Mouse (Mus musculus): ENCODE measurements around the gene Nlgn1. TPM values are rescaled to one million over a fixed set of nuclear protein-coding genes. Genes with fewer than 3 reads are reported as not detected.

The Nlgn1 gene
- polyA plus RNA-seq, 1 experiment from 2014 or later, result 0.93 TPM

- no peaks in the 10 kb centered on the region for H3K36me3 ChIP-seq (ENCODE audit: insufficient read depth, low read length)
- H3K9me3 ChIP-seq (replicated peaks; ENCODE audit: low read length), result no peaks in the 10 kb centered on the region
Observed at GRCm38 (mm10) chr3:25442617-25443016, 889.6 kb downstream of the Nlgn1 start.

GRCm38 (mm10) chr3:25426931-25427330, 905.3 kb downstream of the Nlgn1 start:
- ATAC-seq (replicated peaks; ENCODE audit: low FRiP score, low read depth), result no peak
- Histone ChIP-seq H3K9ac (ENCODE audit: low read depth, low read length) (no peak overlapping the region), H3K36me3 (ENCODE audit: insufficient read depth, low read length) (no peaks in the 10 kb centered on the region), H3K9me3 (replicated peaks; ENCODE audit: low read length) (no peaks in the 10 kb centered on the region), H3K4me1 (replicated peaks; ENCODE audit: insufficient read depth, low read length) (no peaks in the 10 kb centered on the region), H3K27ac (no peak overlapping the region), H3K4me2 (ENCODE audit: low read length) (no peak overlapping the region), H3K27me3 (ENCODE audit: insufficient read depth, low read length) (no peaks in the 10 kb centered on the region), H3K4me3 (replicated peaks; ENCODE audit: low read depth, low read length) (no peak overlapping the region)
- DNase-seq (ENCODE audit: low spot score), result peak; percentile 11
- TF ChIP-seq CTCF (IDR thresholded peaks at IDR 0.05; ENCODE audit: low read depth), result no peak

More at GRCm38 (mm10) chr3:25442617-25443016, 889.6 kb downstream of the Nlgn1 start:
- no peak overlapping the region for H3K4me3 ChIP-seq (replicated peaks; ENCODE audit: low read depth, low read length)
- WGBS, result 91% methylated on average over 1 of the region's 1 CpGs
- no peak for ATAC-seq (replicated peaks; ENCODE audit: low FRiP score, low read depth)
- H3K4me1 ChIP-seq (replicated peaks; ENCODE audit: insufficient read depth, low read length), result no peaks in the 10 kb centered on the region
- no peaks in the 10 kb centered on the region for H3K27me3 ChIP-seq (ENCODE audit: insufficient read depth, low read length)
- no peak overlapping the region for H3K4me2 ChIP-seq (ENCODE audit: low read length)
- TF ChIP-seq CTCF (IDR thresholded peaks at IDR 0.05; ENCODE audit: low read depth), result no peak
- no peak overlapping the region for H3K9ac ChIP-seq (ENCODE audit: low read depth, low read length)
- no peak for DNase-seq (ENCODE audit: low spot score)
- no peak overlapping the region for H3K27ac ChIP-seq

- ATAC-seq (replicated peaks; ENCODE audit: low FRiP score, low read depth) (no peak), DNase-seq (ENCODE audit: low spot score) (no peak)
- Histone ChIP-seq H3K36me3 (ENCODE audit: insufficient read depth, low read length) (no peaks in the 10 kb centered on the region), H3K4me3 (replicated peaks; ENCODE audit: low read depth, low read length) (no peak overlapping the region), H3K9me3 (replicated peaks; ENCODE audit: low read length) (no peaks in the 10 kb centered on the region), H3K4me2 (ENCODE audit: low read length) (no peak overlapping the region), H3K27ac (no peak overlapping the region), H3K9ac (ENCODE audit: low read depth, low read length) (no peak overlapping the region), H3K27me3 (ENCODE audit: insufficient read depth, low read length) (no peaks in the 10 kb centered on the region), H3K4me1 (replicated peaks; ENCODE audit: insufficient read depth, low read length) (no peaks in the 10 kb centered on the region)
- 81% methylated on average over 4 of the region's 4 CpGs for WGBS
- no peak for TF ChIP-seq CTCF (IDR thresholded peaks at IDR 0.05; ENCODE audit: low read depth)
Observed at GRCm38 (mm10) chr3:25412003-25412402, 920.3 kb downstream of the Nlgn1 start.

All from kidney, postnatal 0 days (tissue).